Mouse (Mus musculus): ENCODE measurements around the gene Mapk1ip1l. TPM values are rescaled to one million over a fixed set of nuclear protein-coding genes. Genes with fewer than 3 reads are reported as not detected.

Mapk1ip1l gene
- polyA plus RNA-seq, 1 experiment = 26.1 TPM

- Histone ChIP-seq H3K4me3 (replicated peaks) (no peak overlapping the region), H3K36me3 (replicated peaks; ENCODE audit: low read length) (peaks cover 2% of the 10 kb centered on the region), H3K27me3 (replicated peaks) (no peaks in the 10 kb centered on the region), H3K4me1 (peaks cover 72% of the 10 kb centered on the region), H3K9me3 (0 out of 2 replicates have a peak, but pooled peaks cover 3% of the 10 kb centered on the region)
- TF ChIP-seq FLI1 (IDR thresholded peaks at IDR 0.05; ENCODE audit: low read length) (no peak), GATA1 (IDR thresholded peaks at IDR 0.05; ENCODE audit: borderline replicate concordance, low read length) (no peak)
Observed at GRCm38 (mm10) chr14:47353240-47353639, 55.2 kb downstream of the Mapk1ip1l start.

GRCm38 (mm10) chr14:47354111-47354577 is 56.1 kb downstream of the Mapk1ip1l start:
- no peak overlapping the region for H3K4me3 ChIP-seq (replicated peaks)
- H3K4me1 ChIP-seq = peaks cover 68% of the 10 kb centered on the region
- no peak for TF ChIP-seq FLI1 (IDR thresholded peaks at IDR 0.05; ENCODE audit: low read length)
- no peak for TF ChIP-seq GATA1 (IDR thresholded peaks at IDR 0.05; ENCODE audit: borderline replicate concordance, low read length)
- H3K36me3 ChIP-seq (replicated peaks; ENCODE audit: low read length) = peaks cover 2% of the 10 kb centered on the region
- H3K9me3 ChIP-seq = 0 out of 2 replicates have a peak, but pooled peaks cover 3% of the 10 kb centered on the region
- no peaks in the 10 kb centered on the region for H3K27me3 ChIP-seq (replicated peaks)

- Histone ChIP-seq H3K9me3 (0 out of 2 replicates have a peak, but pooled peaks cover 3% of the 10 kb centered on the region), H3K27me3 (replicated peaks) (no peaks in the 10 kb centered on the region), H3K4me1 (peaks cover 72% of the 10 kb centered on the region), H3K36me3 (replicated peaks; ENCODE audit: low read length) (peaks cover 2% of the 10 kb centered on the region), H3K4me3 (replicated peaks) (no peak overlapping the region)
- no peak for TF ChIP-seq GATA1 (IDR thresholded peaks at IDR 0.05; ENCODE audit: borderline replicate concordance, low read length)
- TF ChIP-seq FLI1 (IDR thresholded peaks at IDR 0.05; ENCODE audit: low read length) = no peak
Observed at GRCm38 (mm10) chr14:47354948-47355347, 56.9 kb downstream of the Mapk1ip1l start.

GRCm38 (mm10) chr14:47356622-47357021 is 58.6 kb downstream of the Mapk1ip1l start:
- Histone ChIP-seq H3K36me3 (replicated peaks; ENCODE audit: low read length) (peaks cover 2% of the 10 kb centered on the region), H3K4me3 (replicated peaks) (no peak overlapping the region), H3K4me1 (peaks cover 71% of the 10 kb centered on the region), H3K9me3 (0 out of 2 replicates have a peak, but pooled peaks cover 3% of the 10 kb centered on the region), H3K27me3 (replicated peaks) (no peaks in the 10 kb centered on the region)
- TF ChIP-seq FLI1 (IDR thresholded peaks at IDR 0.05; ENCODE audit: low read length) (no peak), GATA1 (IDR thresholded peaks at IDR 0.05; ENCODE audit: borderline replicate concordance, low read length) (no peak)

GRCm38 (mm10) chr14:47359610-47360009 is 61.5 kb downstream of the Mapk1ip1l start:
- no peaks in the 10 kb centered on the region for H3K36me3 ChIP-seq (replicated peaks; ENCODE audit: low read length)
- no peak overlapping the region for H3K4me3 ChIP-seq (replicated peaks)
- TF ChIP-seq GATA1 (IDR thresholded peaks at IDR 0.05; ENCODE audit: borderline replicate concordance, low read length) = no peak
- no peak for TF ChIP-seq FLI1 (IDR thresholded peaks at IDR 0.05; ENCODE audit: low read length)
- H3K9me3 ChIP-seq = no peaks in the 10 kb centered on the region
- peaks cover 63% of the 10 kb centered on the region for H3K4me1 ChIP-seq
- no peaks in the 10 kb centered on the region for H3K27me3 ChIP-seq (replicated peaks)

GRCm38 (mm10) chr14:47361418-47361817 is 63.4 kb downstream of the Mapk1ip1l start:
- H3K27me3 ChIP-seq (replicated peaks) = no peaks in the 10 kb centered on the region
- TF ChIP-seq GATA1 (IDR thresholded peaks at IDR 0.05; ENCODE audit: borderline replicate concordance, low read length) (no peak), FLI1 (IDR thresholded peaks at IDR 0.05; ENCODE audit: low read length) (no peak)
- no peaks in the 10 kb centered on the region for H3K36me3 ChIP-seq (replicated peaks; ENCODE audit: low read length)
- peak overlapping the region; percentile 47 for H3K4me3 ChIP-seq (replicated peaks)
- peaks cover 71% of the 10 kb centered on the region for H3K4me1 ChIP-seq
- no peaks in the 10 kb centered on the region for H3K9me3 ChIP-seq

- no peaks in the 10 kb centered on the region for H3K36me3 ChIP-seq (replicated peaks; ENCODE audit: low read length)
- TF ChIP-seq FLI1 (IDR thresholded peaks at IDR 0.05; ENCODE audit: low read length) (no peak), GATA1 (IDR thresholded peaks at IDR 0.05; ENCODE audit: borderline replicate concordance, low read length) (no peak)
- H3K9me3 ChIP-seq = no peaks in the 10 kb centered on the region
- peaks cover 71% of the 10 kb centered on the region for H3K4me1 ChIP-seq
- H3K4me3 ChIP-seq (replicated peaks) = no peak overlapping the region
- H3K27me3 ChIP-seq (replicated peaks) = no peaks in the 10 kb centered on the region
Observed at GRCm38 (mm10) chr14:47361899-47362298, 63.8 kb downstream of the Mapk1ip1l start.

- no peaks in the 10 kb centered on the region for H3K9me3 ChIP-seq
- peak overlapping the region; percentile 77 for H3K4me3 ChIP-seq (replicated peaks)
- peaks cover 2% of the 10 kb centered on the region for H3K27me3 ChIP-seq (replicated peaks)
- TF ChIP-seq GATA1 (IDR thresholded peaks at IDR 0.05; ENCODE audit: borderline replicate concordance, low read length) (no peak), FLI1 (IDR thresholded peaks at IDR 0.05; ENCODE audit: low read length) (no peak)
- peaks cover 71% of the 10 kb centered on the region for H3K4me1 ChIP-seq
- H3K36me3 ChIP-seq (replicated peaks; ENCODE audit: low read length) = no peaks in the 10 kb centered on the region
Observed at GRCm38 (mm10) chr14:47364742-47365449, 66.8 kb downstream of the Mapk1ip1l start.

GRCm38 (mm10) chr14:47366881-47367321 is 68.8 kb downstream of the Mapk1ip1l start:
- H3K4me1 ChIP-seq = peaks cover 61% of the 10 kb centered on the region
- H3K4me3 ChIP-seq (replicated peaks) = peak overlapping the region; percentile 70

GRCm38 (mm10) chr14:47367461-47367860 is 69.4 kb downstream of the Mapk1ip1l start, which contains the start of gene Lgals3:
Gene Lgals3 (plus strand): TSS chr14:47367751.
- TF ChIP-seq FLI1 (IDR thresholded peaks at IDR 0.05; ENCODE audit: low read length) (no peak), GATA1 (IDR thresholded peaks at IDR 0.05; ENCODE audit: borderline replicate concordance, low read length) (no peak)
- Histone ChIP-seq H3K4me1 (peaks cover 57% of the 10 kb centered on the region), H3K4me3 (replicated peaks) (peak within 1 kb of the TSS; percentile 70), H3K36me3 (replicated peaks; ENCODE audit: low read length) (no peaks in the 10 kb centered on the region), H3K9me3 (no peaks in the 10 kb centered on the region), H3K27me3 (replicated peaks) (peaks cover 4% of the 10 kb centered on the region)

More at GRCm38 (mm10) chr14:47366881-47367321, 68.8 kb downstream of the Mapk1ip1l start:
- Histone ChIP-seq H3K9me3 (no peaks in the 10 kb centered on the region), H3K36me3 (replicated peaks; ENCODE audit: low read length) (no peaks in the 10 kb centered on the region), H3K27me3 (replicated peaks) (peaks cover 4% of the 10 kb centered on the region)
- no peak for TF ChIP-seq GATA1 (IDR thresholded peaks at IDR 0.05; ENCODE audit: borderline replicate concordance, low read length)
- no peak for TF ChIP-seq FLI1 (IDR thresholded peaks at IDR 0.05; ENCODE audit: low read length)
